25 mouse cellular contexts compared by ENCODE assay signal in genomic region chr13:17857046-17857445, GRCm38 (mm10). TPM values are rescaled to one million over a fixed set of nuclear protein-coding genes. Genes with fewer than 3 reads are reported as not detected.
DNase-seq lines count a peak whose midpoint lies in the region; ATAC-seq and TF ChIP-seq lines count a peak whose summit lies in the region.
"Had no signal": no experiment of that assay in that cellular context is flagged by ENCODE, and none has a peak within 500 bp of the region (broad histone marks: within the 10 kb centered on the region; RNA-seq: fewer than 3 reads in every experiment).

No protein-coding gene starts in this region.

- H3K9me3 ChIP-seq in kidney, postnatal 0 days (replicated peaks; ENCODE audit: low read length), result no peaks in the 10 kb centered on the region
- no peaks in the 10 kb centered on the region for H3K9me3 ChIP-seq in midbrain, embryonic 14.5 days (ENCODE audit: control insufficient read depth, low read length)
- H3K9me3 ChIP-seq in midbrain, embryonic 10.5 days (replicated peaks), result no peaks in the 10 kb centered on the region; the same call in 1 of the 2 replicates
- H3K9me3 ChIP-seq: forebrain, embryonic 12.5 days; limb, embryonic 15.5 days; stomach, embryonic 15.5 days had no signal

- DNase-seq in embryo, embryonic 10.5 days (ENCODE audit: low spot score), result peak; percentile 21
- no peak for DNase-seq in embryo, embryonic 9.5 days (ENCODE audit: extremely low spot score)
- DNase-seq in kidney, postnatal 0 days (ENCODE audit: low spot score), result peak; percentile 54
- DNase-seq in kidney, postnatal 25 days, result no peak
- DNase-seq in midbrain, embryonic 14.5 days, result peak; percentile 38
- DNase-seq in midbrain, embryonic 10.5 days (ENCODE audit: low spot score), result no peak
- DNase-seq in thymus, adult 2 months, result no peak
- DNase-seq: adrenal gland, postnatal 10 days; cerebellum, adult 2 months; cerebellum, postnatal 25 days; gastrocnemius, postnatal 36 days; heart, adult 2 months; heart, postnatal 14 days; kidney, adult 11 months; layer of hippocampus, adult 9-11 months; lung, embryonic 14.5 days; thymus, postnatal 36 days had no signal

- ATAC-seq in kidney, postnatal 0 days (replicated peaks; ENCODE audit: low FRiP score, low read depth), result no peak
- ATAC-seq in midbrain, embryonic 14.5 days (ENCODE audit: low FRiP score, low TSS enrichment), result peak; percentile 58; the same call in 1 of the 2 replicates
- ATAC-seq: activated CD4-positive, CD25-positive, alpha-beta regulatory T cell, adult 4 months had no signal

- H3K4me2 ChIP-seq in kidney, postnatal 0 days (ENCODE audit: low read length), result no peak overlapping the region
- H3K4me2 ChIP-seq in midbrain, embryonic 14.5 days (ENCODE audit: low read length), result no peak overlapping the region
- H3K4me2 ChIP-seq: embryonic facial prominence, embryonic 13.5 days; forebrain, embryonic 12.5 days; heart, embryonic 13.5 days; limb, embryonic 15.5 days; lung, embryonic 14.5 days; stomach, embryonic 15.5 days had no signal

- TF ChIP-seq POLR2A in thymus, adult 2 months (IDR thresholded peaks at IDR 0.05; ENCODE audit: control insufficient read depth, extremely low read depth, insufficient read depth, low read length, poor library complexity), result no peak

- WGBS in kidney, postnatal 0 days, result 50% methylated on average over 9 of the region's 9 CpGs
- 68% methylated on average over 9 of the region's 9 CpGs for WGBS in midbrain, embryonic 14.5 days
- WGBS in midbrain, embryonic 10.5 days, result 77% methylated on average over 9 of the region's 9 CpGs
- 77% methylated on average over 9 of the region's 9 CpGs for WGBS in thymus, adult 2 months

- H3K27me3 ChIP-seq in kidney, postnatal 0 days (ENCODE audit: insufficient read depth, low read length), result no peaks in the 10 kb centered on the region
- H3K27me3 ChIP-seq in midbrain, embryonic 14.5 days (ENCODE audit: control insufficient read depth, insufficient read depth, low read length), result no peaks in the 10 kb centered on the region
- no peaks in the 10 kb centered on the region for H3K27me3 ChIP-seq in midbrain, embryonic 10.5 days (ENCODE audit: low read depth, poor library complexity, severe bottlenecking)
- no peaks in the 10 kb centered on the region; the same call in 1 of the 2 replicates for H3K27me3 ChIP-seq in thymus, adult 2 months (ENCODE audit: control insufficient read depth, insufficient read depth, low read length)
- H3K27me3 ChIP-seq: embryonic facial prominence, embryonic 13.5 days; forebrain, embryonic 12.5 days; heart, embryonic 13.5 days; limb, embryonic 15.5 days; stomach, embryonic 15.5 days had no signal

- H3K27ac ChIP-seq in kidney, postnatal 0 days, result no peak overlapping the region
- no peak overlapping the region for H3K27ac ChIP-seq in midbrain, embryonic 14.5 days (replicated peaks; ENCODE audit: low read depth, low read length)
- H3K27ac ChIP-seq in midbrain, embryonic 10.5 days (replicated peaks), result no peak overlapping the region
- H3K27ac ChIP-seq in thymus, adult 2 months (ENCODE audit: control insufficient read depth, insufficient read depth, low read length), result no peak overlapping the region
- H3K27ac ChIP-seq: embryonic facial prominence, embryonic 13.5 days; forebrain, embryonic 12.5 days; heart, adult 2 months; heart, embryonic 13.5 days; limb, embryonic 15.5 days; liver, embryonic 14.5 days; stomach, embryonic 15.5 days had no signal

- TF ChIP-seq CTCF in kidney, postnatal 0 days (IDR thresholded peaks at IDR 0.05; ENCODE audit: low read depth), result no peak
- TF ChIP-seq CTCF in thymus, adult 2 months (IDR thresholded peaks at IDR 0.05; ENCODE audit: borderline replicate concordance, control insufficient read depth, extremely low read depth, insufficient read depth, low read length, poor library complexity), result no peak

- no peaks in the 10 kb centered on the region for H3K36me3 ChIP-seq in kidney, postnatal 0 days (ENCODE audit: insufficient read depth, low read length)
- H3K36me3 ChIP-seq in midbrain, embryonic 14.5 days (ENCODE audit: control insufficient read depth, insufficient read depth, low read length), result no peaks in the 10 kb centered on the region
- no peaks in the 10 kb centered on the region for H3K36me3 ChIP-seq in midbrain, embryonic 10.5 days
- H3K36me3 ChIP-seq in thymus, adult 2 months (ENCODE audit: control insufficient read depth, insufficient read depth, low read length), result no peaks in the 10 kb centered on the region
- H3K36me3 ChIP-seq: embryonic facial prominence, embryonic 13.5 days; forebrain, embryonic 12.5 days; heart, embryonic 13.5 days; limb, embryonic 15.5 days; stomach, embryonic 15.5 days had no signal

- no peak overlapping the region for H3K4me3 ChIP-seq in kidney, postnatal 0 days (replicated peaks; ENCODE audit: low read depth, low read length)
- H3K4me3 ChIP-seq in midbrain, embryonic 14.5 days (replicated peaks; ENCODE audit: low read depth, low read length), result no peak overlapping the region
- no peak overlapping the region for H3K4me3 ChIP-seq in midbrain, embryonic 10.5 days
- H3K4me3 ChIP-seq in thymus, adult 2 months (ENCODE audit: control insufficient read depth, insufficient read depth, low read length), result no peak overlapping the region
- H3K4me3 ChIP-seq: embryonic facial prominence, embryonic 13.5 days; erythroblast, embryonic 14.5 days; forebrain, embryonic 12.5 days; heart, adult 2 months; heart, embryonic 13.5 days; limb, embryonic 15.5 days; stomach, embryonic 15.5 days had no signal

- no peak overlapping the region for H3K9ac ChIP-seq in kidney, postnatal 0 days (ENCODE audit: low read depth, low read length)
- H3K9ac ChIP-seq in midbrain, embryonic 14.5 days (replicated peaks; ENCODE audit: low read length), result no peak overlapping the region
- H3K9ac ChIP-seq: embryonic facial prominence, embryonic 13.5 days; forebrain, embryonic 12.5 days; heart, embryonic 13.5 days; limb, embryonic 15.5 days; liver, embryonic 14.5 days; lung, embryonic 14.5 days; stomach, embryonic 15.5 days had no signal

- H3K4me1 ChIP-seq in kidney, postnatal 0 days (replicated peaks; ENCODE audit: insufficient read depth, low read length), result no peaks in the 10 kb centered on the region
- H3K4me1 ChIP-seq in midbrain, embryonic 14.5 days (ENCODE audit: control insufficient read depth, insufficient read depth, low read length), result peaks cover 4% of the 10 kb centered on the region; the same call in 1 of the 2 replicates
- peaks cover 22% of the 10 kb centered on the region for H3K4me1 ChIP-seq in midbrain, embryonic 10.5 days
- H3K4me1 ChIP-seq in thymus, adult 2 months (replicated peaks; ENCODE audit: control insufficient read depth, insufficient read depth, low read length), result no peaks in the 10 kb centered on the region

RNA-seq across cellular contexts. Expression of gene Cdk13, which starts 52.1 kb away (rescaled TPM):
- polyA plus RNA-seq in kidney, postnatal 0 days (2015; fragmentation: Nextera tagmentation; extraction: Ambion mirVana), result 14.0 and 16.2 TPM in 2 replicates
- 21.0 and 21.1 TPM in 2 replicates for polyA plus RNA-seq in midbrain, embryonic 14.5 days (2014; fragmentation: Nextera tagmentation; extraction: Ambion mirVana)
- 11.2 and 11.6 TPM in 2 replicates for polyA plus RNA-seq in midbrain, embryonic 10.5 days (2016; fragmentation: Nextera tagmentation; extraction: Ambion mirVana)
- 90.7 and 116 TPM in 2 replicates for polyA plus RNA-seq in thymus, adult 2 months (2012; rRNA removed)

Comparison
In these comparisons a context has a peak if more than half of its experiments do, and no peak if none do; other contexts are left out.
1. DNase-seq: peak in embryo, embryonic 10.5 days (single experiment), kidney, postnatal 0 days (single experiment) and midbrain, embryonic 14.5 days (single experiment); none in embryo, embryonic 9.5 days (single experiment), kidney, postnatal 25 days (0 of 2), midbrain, embryonic 10.5 days (single experiment) and thymus, adult 2 months (single experiment).